Mouse (Mus musculus) MEL (cell line): Measurements from ENCODE around the gene Ddx5. TPM values are rescaled to one million over a fixed set of nuclear protein-coding genes. Genes with fewer than 3 reads are reported as not detected.

ENCODE experiments used
- DNase-seq: peaks from one replicate; pipeline ENCODE4 v3.0.0; 2011; ENCODE audit warnings: low read depth, low spot score
- H3K27ac ChIP-seq: 2 replicates; pipeline ENCODE4 v1.5.1; 2012; ENCODE audit warnings: low read depth, mild to moderate bottlenecking, control low read depth, low read length, moderate library complexity; ENCODE audit not compliant: control insufficient read depth
- H3K27me3 ChIP-seq, 2 experiments: fragments of 150-350 bp in 1 of 2; sonication (generic) in 1 of 2; 2 replicates each; pipeline ENCODE4 v1.6.1; 2012; ENCODE audit warnings: low read length in 2 of 2, mild to moderate bottlenecking in 2 of 2, improper control_type of control experiment in 1 of 2, moderate library complexity in 1 of 2; ENCODE audit not compliant: insufficient read depth in 2 of 2, control insufficient read depth in 1 of 2
- H3K36me3 ChIP-seq, 2 experiments: 2 replicates each; pipeline ENCODE4 v1.6.1; 2012 to 2014; ENCODE audit warnings: low read length in 2 of 2, improper control_type of control experiment in 1 of 2, inconsistent platforms in 1 of 2, mild to moderate bottlenecking in 1 of 2; ENCODE audit not compliant: insufficient read depth in 2 of 2, control insufficient read depth in 1 of 2
- H3K4me1 ChIP-seq, 2 experiments: fragments of 150-350 bp in 1 of 2; sonication (generic) in 1 of 2; 2 replicates each; pipeline ENCODE4 v1.6.1; 2012; ENCODE audit warnings: low read length in 2 of 2, improper control_type of control experiment in 1 of 2, mild to moderate bottlenecking in 1 of 2; ENCODE audit not compliant: insufficient read depth in 2 of 2, control insufficient read depth in 1 of 2
- H3K4me3 ChIP-seq, 2 experiments: fragments of 150-350 bp in 1 of 2; sonication (generic) in 1 of 2; 2 replicates each; pipeline ENCODE4 v1.5.1; 2012; ENCODE audit warnings: low read depth in 2 of 2, low read length in 2 of 2, mild to moderate bottlenecking in 2 of 2, moderate library complexity in 2 of 2, control low read depth in 1 of 2, improper control_type of control experiment in 1 of 2; ENCODE audit not compliant: control insufficient read depth in 1 of 2, insufficient read depth in 1 of 2
- H3K79me2 ChIP-seq: 2 replicates; pipeline ENCODE4 v1.6.1; 2012; ENCODE audit warnings: mild to moderate bottlenecking, low read length, moderate library complexity; ENCODE audit not compliant: control insufficient read depth, poor library complexity, insufficient read depth
- H3K9ac ChIP-seq: 2 replicates; pipeline ENCODE4 v1.6.1; 2012; ENCODE audit warnings: low read depth, mild to moderate bottlenecking, control low read depth, low read length, moderate library complexity; ENCODE audit not compliant: control insufficient read depth, poor library complexity, severe bottlenecking
- H3K9me3 ChIP-seq: fragments of 150-350 bp; sonication (generic); replicated peaks from 2 replicates; pipeline ENCODE4 v1.6.1; 2012; ENCODE audit warnings: mild to moderate bottlenecking, low read length, improper control_type of control experiment, moderate library complexity; ENCODE audit not compliant: insufficient read depth
- BHLHE40 ChIP-seq: IDR thresholded peaks from 2 replicates; pipeline ENCODE4 v1.6.1; 2012; ENCODE audit warnings: low read depth, mild to moderate bottlenecking, inconsistent platforms, low read length, improper control_type of control experiment, borderline replicate concordance
- CHD1 ChIP-seq: IDR thresholded peaks from 2 replicates; pipeline ENCODE4 v1.6.1; 2012; ENCODE audit warnings: low read depth, mild to moderate bottlenecking, inconsistent platforms, low read length, improper control_type of control experiment
- ELF1 ChIP-seq: IDR thresholded peaks from 2 replicates; pipeline ENCODE4 v1.6.1; 2014; ENCODE audit warnings: low read depth, mild to moderate bottlenecking, inconsistent platforms, low read length, improper control_type of control experiment, moderate library complexity
- EP300 ChIP-seq, 2 experiments: IDR thresholded peaks; 2 replicates each; pipeline ENCODE4 v1.6.1; 2011; ENCODE audit warnings: improper control_type of control experiment in 2 of 2, low read length in 2 of 2, low read depth in 1 of 2, mild to moderate bottlenecking in 1 of 2
- ETS1 ChIP-seq: IDR thresholded peaks from 2 replicates; pipeline ENCODE4 v1.6.1; 2012; ENCODE audit warnings: low read depth, mild to moderate bottlenecking, inconsistent platforms, low read length, improper control_type of control experiment, moderate library complexity
- GATA1 ChIP-seq: IDR thresholded peaks from 2 replicates; pipeline ENCODE4 v1.6.1; 2011; ENCODE audit warnings: low read depth, low read length, improper control_type of control experiment
- MAFK ChIP-seq: IDR thresholded peaks from 2 replicates; pipeline ENCODE4 v1.6.1; 2011; ENCODE audit warnings: low read depth, mild to moderate bottlenecking, low read length, improper control_type of control experiment, borderline replicate concordance
- MAZ ChIP-seq: IDR thresholded peaks from 2 replicates; pipeline ENCODE4 v1.6.1; 2012; ENCODE audit warnings: low read depth, mild to moderate bottlenecking, inconsistent platforms, low read length, improper control_type of control experiment
- MEF2A ChIP-seq: IDR thresholded peaks from 2 replicates; pipeline ENCODE4 v1.6.1; 2014; ENCODE audit warnings: low read depth, mild to moderate bottlenecking, inconsistent platforms, low read length, improper control_type of control experiment; ENCODE audit not compliant: poor library complexity, insufficient replicate concordance, severe bottlenecking; ENCODE audit errors: extremely low read depth
- MXI1 ChIP-seq: IDR thresholded peaks from 2 replicates; pipeline ENCODE4 v1.6.1; 2011; ENCODE audit warnings: mild to moderate bottlenecking, low read depth, low read length, improper control_type of control experiment
- MYC ChIP-seq: IDR thresholded peaks from 2 replicates; pipeline ENCODE4 v1.6.1; 2011; ENCODE audit warnings: low read depth, mild to moderate bottlenecking, low read length, improper control_type of control experiment, moderate library complexity
- NELFE ChIP-seq: IDR thresholded peaks from 2 replicates; pipeline ENCODE4 v1.6.1; 2011; ENCODE audit warnings: low read depth, low read length, improper control_type of control experiment
- POLR2AphosphoS2 ChIP-seq: IDR thresholded peaks from 2 replicates; pipeline ENCODE4 v1.6.1; 2011; ENCODE audit warnings: low read length, improper control_type of control experiment
- POLR2AphosphoS5 ChIP-seq: IDR thresholded peaks from 2 replicates; pipeline ENCODE4 v1.6.1; 2012; ENCODE audit warnings: low read depth, borderline replicate concordance, mild to moderate bottlenecking, inconsistent platforms, low read length, moderate library complexity, mixed read lengths
- RCOR1 ChIP-seq: IDR thresholded peaks from 2 replicates; pipeline ENCODE4 v1.6.1; 2012; ENCODE audit warnings: low read depth, mild to moderate bottlenecking, inconsistent platforms, low read length, improper control_type of control experiment
- SIN3A ChIP-seq: IDR thresholded peaks from 2 replicates; pipeline ENCODE4 v1.6.1; 2012; ENCODE audit warnings: low read length, improper control_type of control experiment, inconsistent platforms
- SMC3 ChIP-seq: IDR thresholded peaks from 2 replicates; pipeline ENCODE4 v1.6.1; 2011; ENCODE audit warnings: low read depth, low read length, improper control_type of control experiment
- TAL1 ChIP-seq: IDR thresholded peaks from 2 replicates; pipeline ENCODE4 v1.6.1; 2012; ENCODE audit warnings: mild to moderate bottlenecking, inconsistent platforms, low read length, moderate library complexity, mixed read lengths
- TBP ChIP-seq: IDR thresholded peaks from 2 replicates; pipeline ENCODE4 v1.8.0; 2011; ENCODE audit warnings: low read depth, low read length, improper control_type of control experiment
- TCF12 ChIP-seq: IDR thresholded peaks from 2 replicates; pipeline ENCODE4 v1.6.1; 2014; ENCODE audit warnings: low read depth, mild to moderate bottlenecking, inconsistent platforms, low read length, improper control_type of control experiment, moderate library complexity
- USF1 ChIP-seq: IDR thresholded peaks from 2 replicates; pipeline ENCODE4 v1.6.1; 2014; ENCODE audit warnings: low read depth, mild to moderate bottlenecking, inconsistent platforms, low read length, improper control_type of control experiment, moderate library complexity
- ZC3H11A ChIP-seq: IDR thresholded peaks from 2 replicates; pipeline ENCODE4 v1.6.1; 2012; ENCODE audit warnings: low read depth, mild to moderate bottlenecking, inconsistent platforms, low read length, improper control_type of control experiment
- ZKSCAN1 ChIP-seq: IDR thresholded peaks from 2 replicates; pipeline ENCODE4 v1.6.1; 2012; ENCODE audit warnings: low read depth, mild to moderate bottlenecking, inconsistent platforms, low read length, improper control_type of control experiment, moderate library complexity
- ZMIZ1 ChIP-seq: IDR thresholded peaks from 2 replicates; pipeline ENCODE4 v1.6.1; 2012; ENCODE audit warnings: low read depth, mild to moderate bottlenecking, inconsistent platforms, low read length, improper control_type of control experiment, moderate library complexity
- ZNF384 ChIP-seq: IDR thresholded peaks from 2 replicates; pipeline ENCODE4 v1.6.1; 2012; ENCODE audit warnings: low read depth, mild to moderate bottlenecking, inconsistent platforms, low read length, improper control_type of control experiment
- polyA plus RNA-seq, 2 experiments: library from polyadenylated mRNA; stranded (reverse) in 1 of 2; unstranded in 1 of 2; fragments of >175 nt in 1 of 2; fragments of >200 nt in 1 of 2; gene quantifications; 2 replicates each; pipeline versions ENCODE4 v1.2.1 to v1.2.4; 2012; ENCODE audit warnings: low replicate concordance in 2 of 2, low read depth in 1 of 2; ENCODE audit not compliant: insufficient read length in 2 of 2, insufficient read depth in 1 of 2, missing spikeins in 1 of 2
- total RNA-seq: library from RNA; depleted of rRNA; stranded (reverse); fragments of 300-350 nt; gene quantifications from 2 replicates; pipeline ENCODE4 v1.2.3, GENCODE M21; 2012

The Ddx5 gene
- total and polyA plus RNA-seq, 3 experiments: 338 to 3,269 (median 748) TPM

GRCm38 (mm10) chr11:106762139-106762799 lies 26.7 kb downstream of the Ddx5 start:
- Histone ChIP-seq H3K79me2 (no peaks in the 10 kb centered on the region), H3K4me1 (peaks cover 35 to 56% of the 10 kb centered on the region in 2 experiments), H3K27ac (peak overlapping the region; percentile 67), H3K36me3 (peaks cover 0 to 52% of the 10 kb centered on the region in 2 experiments; a peak in 3 of 4 replicates), H3K9me3 (no peaks in the 10 kb centered on the region), H3K27me3 (no peaks in the 10 kb centered on the region), H3K4me3 (peak overlapping the region in 1 of 2 experiments; percentile 33; a peak in 3 of 4 replicates), H3K9ac (peak overlapping the region; percentile 47)
- TF ChIP-seq ETS1: peak; percentile 95
- no peak for TF ChIP-seq ZC3H11A
- 0 out of 2 replicates have a peak, but pooled peaks have one; percentile 11 for TF ChIP-seq ZNF384
- 0 out of 2 replicates have a peak, but pooled peaks have one; percentile 26 for TF ChIP-seq TCF12
- TF ChIP-seq MYC: peak; percentile 77
- peak; percentile 87 for TF ChIP-seq SIN3A
- TF ChIP-seq MXI1: peak; percentile 83
- TF ChIP-seq MAZ: peak; percentile 55; the same call in 1 of the 2 replicates
- peak; percentile 46; the same call in 1 of the 2 replicates for TF ChIP-seq BHLHE40
- TF ChIP-seq EP300 (IDR thresholded peaks at IDR 0.05; ENCODE audit: low read depth in 1 of 2, low read length in 2 of 2): peak; percentile 61 to 74
- no peak for TF ChIP-seq MEF2A
- TF ChIP-seq GATA1: peak; percentile 88
- peak; percentile 31; the same call in 1 of the 2 replicates for TF ChIP-seq ELF1
- peak; percentile 75 for TF ChIP-seq TBP
- no peak for TF ChIP-seq RCOR1
- TF ChIP-seq MAFK: no peak
- peak; percentile 39 for TF ChIP-seq USF1
- TF ChIP-seq ZKSCAN1: no peak
- 0 out of 2 replicates have a peak, but pooled peaks have one; percentile 10 for TF ChIP-seq TAL1
- peak; percentile 95 for DNase-seq

- TF ChIP-seq SIN3A (no peak), POLR2AphosphoS2 (no peak), POLR2AphosphoS5 (no peak), SMC3 (no peak), ELF1 (no peak), NELFE (no peak), ZMIZ1 (no peak), CHD1 (no peak), ZKSCAN1 (no peak)
- peaks cover 0 to 52% of the 10 kb centered on the region in 2 experiments; a peak in 2 of 4 replicates for H3K36me3 ChIP-seq
- H3K27me3 ChIP-seq: no peaks in the 10 kb centered on the region
- no peaks in the 10 kb centered on the region for H3K79me2 ChIP-seq
- H3K9ac ChIP-seq: no peak overlapping the region
- peaks cover 35 to 58% of the 10 kb centered on the region in 2 experiments for H3K4me1 ChIP-seq
- no peak for DNase-seq
- H3K9me3 ChIP-seq: no peaks in the 10 kb centered on the region
- H3K4me3 ChIP-seq: no peak overlapping the region
- no peak overlapping the region for H3K27ac ChIP-seq
These were observed 28.5 kb downstream of the Ddx5 start for GRCm38 (mm10) chr11:106760511-106760910.
